Mouse (Mus musculus) stomach, embryonic 14.5 days (tissue): ENCODE measurements around the gene Ncor2. TPM values are rescaled to one million over a fixed set of nuclear protein-coding genes. Genes with fewer than 3 reads are reported as not detected.

Experiments
- ATAC-seq: fragments of 200-750 bp; cut with Nextera tagmentation; 2 replicates; pipeline ENCODE4 v1.8.0; 2017; ENCODE audit warnings: low read depth, moderate TSS enrichment; ENCODE audit not compliant: insufficient number of reproducible peaks, insufficient read depth, low FRiP score
- H3K27ac ChIP-seq: fragments of 300-500 bp; sonication (generic); 2 replicates; pipeline ENCODE4 v1.5.1; 2014; ENCODE audit warnings: mild to moderate bottlenecking, low read length, moderate library complexity, mixed read lengths
- H3K27me3 ChIP-seq: fragments of 300-500 bp; sonication (generic); 2 replicates; pipeline ENCODE4 v1.6.1; 2014; ENCODE audit warnings: low read length, control low read depth, mixed read lengths; ENCODE audit not compliant: control insufficient read depth, insufficient read depth
- H3K36me3 ChIP-seq: fragments of 300-500 bp; sonication (generic); 2 replicates; pipeline ENCODE4 v1.6.1; 2014; ENCODE audit warnings: mild to moderate bottlenecking, control low read depth, low read length, moderate library complexity, mixed read lengths; ENCODE audit not compliant: control insufficient read depth, insufficient read depth
- H3K4me1 ChIP-seq: fragments of 300-500 bp; sonication (generic); 2 replicates; pipeline ENCODE4 v1.6.1; 2014; ENCODE audit warnings: low read length, control low read depth, mixed read lengths; ENCODE audit not compliant: control insufficient read depth, insufficient read depth
- H3K4me2 ChIP-seq: fragments of 300-500 bp; sonication (generic); replicated peaks from 2 replicates; pipeline ENCODE4 v1.6.1; 2014; ENCODE audit warnings: low read depth, low read length, control low read depth
- H3K4me3 ChIP-seq: fragments of 300-500 bp; sonication (generic); 2 replicates; pipeline ENCODE4 v1.5.1; 2014; ENCODE audit warnings: low read depth, low read length, control low read depth
- H3K9ac ChIP-seq: fragments of 300-500 bp; sonication (generic); replicated peaks from 2 replicates; pipeline ENCODE4 v1.6.1; 2014; ENCODE audit warnings: low read depth, mild to moderate bottlenecking, control low read depth, low read length, moderate library complexity, mixed read lengths
- H3K9me3 ChIP-seq: fragments of 300-500 bp; sonication (generic); 2 replicates; pipeline ENCODE4 v1.6.1; 2016; ENCODE audit warnings: low read depth, low read length, control low read depth; ENCODE audit not compliant: control insufficient read depth
- WGBS: fragments of 180-500 bp; shearing (Covaris S2); extraction: QIAGEN DNeasy Blood & Tissue Kit; methylation state at CpG from one replicate; pipeline ENCODE4 v1.1.7; 2014; 5-methylcytosine and 5-hydroxymethylcytosine counted together
- polyA plus RNA-seq: library from polyadenylated mRNA; unstranded; fragments of >200 nt; fragmentation: Nextera tagmentation; extraction: Ambion mirVana; gene quantifications from 2 replicates; pipeline ENCODE4 v1.2.1, GENCODE M21; 2014

Ncor2 gene
- polyA plus RNA-seq, 1 experiment from 2014 or later = 32.7 TPM

GRCm38 (mm10) chr5:125045202-125045601 is 133.8 kb downstream of the Ncor2 start:
- Histone ChIP-seq H3K4me1 (no peaks in the 10 kb centered on the region), H3K27ac (no peak overlapping the region), H3K36me3 (peaks cover 77% of the 10 kb centered on the region), H3K4me3 (no peak overlapping the region), H3K9ac (no peak overlapping the region), H3K4me2 (no peak overlapping the region), H3K9me3 (no peaks in the 10 kb centered on the region), H3K27me3 (no peaks in the 10 kb centered on the region)
- no peak for ATAC-seq
- WGBS = 76% methylated on average over 5 of the region's 5 CpGs

GRCm38 (mm10) chr5:125043448-125043847 is 135.6 kb downstream of the Ncor2 start:
- Histone ChIP-seq H3K36me3 (peaks cover 74% of the 10 kb centered on the region), H3K4me3 (no peak overlapping the region)
- 93% methylated on average over 6 of the region's 6 CpGs for WGBS

GRCm38 (mm10) chr5:125041578-125041977 is 137.4 kb downstream of the Ncor2 start:
- no peaks in the 10 kb centered on the region for H3K4me1 ChIP-seq
- no peak for ATAC-seq
- no peak overlapping the region for H3K27ac ChIP-seq
- peaks cover 74% of the 10 kb centered on the region for H3K36me3 ChIP-seq
- no peaks in the 10 kb centered on the region for H3K9me3 ChIP-seq
- no peaks in the 10 kb centered on the region for H3K27me3 ChIP-seq
- WGBS = 87% methylated on average over 9 of the region's 9 CpGs
- no peak overlapping the region for H3K9ac ChIP-seq
- H3K4me3 ChIP-seq = no peak overlapping the region
- H3K4me2 ChIP-seq = no peak overlapping the region

More at GRCm38 (mm10) chr5:125043448-125043847, 135.6 kb downstream of the Ncor2 start:
- Histone ChIP-seq H3K4me2 (no peak overlapping the region), H3K27ac (no peak overlapping the region), H3K27me3 (no peaks in the 10 kb centered on the region), H3K9me3 (no peaks in the 10 kb centered on the region), H3K4me1 (no peaks in the 10 kb centered on the region), H3K9ac (no peak overlapping the region)
- no peak for ATAC-seq

- Histone ChIP-seq H3K9ac (no peak overlapping the region), H3K27me3 (no peaks in the 10 kb centered on the region), H3K27ac (no peak overlapping the region), H3K4me3 (no peak overlapping the region), H3K9me3 (no peaks in the 10 kb centered on the region), H3K36me3 (peaks cover 79% of the 10 kb centered on the region), H3K4me2 (no peak overlapping the region), H3K4me1 (no peaks in the 10 kb centered on the region)
- peak; percentile 12; the same call in 1 of the 2 replicates for ATAC-seq
- WGBS = 75% methylated on average over 5 of the region's 5 CpGs
Measured at GRCm38 (mm10) chr5:125040128-125040584, 138.9 kb downstream of the Ncor2 start.

GRCm38 (mm10) chr5:125039377-125040027 is 139.5 kb downstream of the Ncor2 start:
- no peak for ATAC-seq
- no peak overlapping the region for H3K9ac ChIP-seq
- H3K9me3 ChIP-seq = no peaks in the 10 kb centered on the region
- H3K27ac ChIP-seq = no peak overlapping the region; the same call in 1 of the 2 replicates
- H3K4me1 ChIP-seq = no peaks in the 10 kb centered on the region
- H3K27me3 ChIP-seq = no peaks in the 10 kb centered on the region
- H3K4me3 ChIP-seq = no peak overlapping the region
- H3K36me3 ChIP-seq = peaks cover 79% of the 10 kb centered on the region
- WGBS = 92% methylated on average over 8 of the region's 8 CpGs
- H3K4me2 ChIP-seq = no peak overlapping the region

- H3K36me3 ChIP-seq = peaks cover 86% of the 10 kb centered on the region
- H3K4me3 ChIP-seq = no peak overlapping the region
- H3K4me2 ChIP-seq = no peak overlapping the region
- no peaks in the 10 kb centered on the region for H3K27me3 ChIP-seq
- no peak overlapping the region for H3K9ac ChIP-seq
- no peaks in the 10 kb centered on the region for H3K4me1 ChIP-seq
- whole genome bisulfite sequencing = 86% methylated on average over 8 of the region's 8 CpGs
- ATAC-seq = no peak
- H3K9me3 ChIP-seq = no peaks in the 10 kb centered on the region
- no peak overlapping the region for H3K27ac ChIP-seq
Measured at GRCm38 (mm10) chr5:125036483-125036882, 142.5 kb downstream of the Ncor2 start.

GRCm38 (mm10) chr5:125028911-125029310 is 150.1 kb downstream of the Ncor2 start:
- no peak overlapping the region for H3K4me2 ChIP-seq
- H3K36me3 ChIP-seq = peaks cover 98% of the 10 kb centered on the region
- H3K27ac ChIP-seq = no peak overlapping the region
- H3K27me3 ChIP-seq = no peaks in the 10 kb centered on the region
- ATAC-seq = no peak
- H3K4me3 ChIP-seq = no peak overlapping the region
- WGBS = 96% methylated on average over 20 of the region's 20 CpGs
- H3K9ac ChIP-seq = no peak overlapping the region
- H3K4me1 ChIP-seq = no peaks in the 10 kb centered on the region
- no peaks in the 10 kb centered on the region for H3K9me3 ChIP-seq

GRCm38 (mm10) chr5:125028371-125028770 is 150.6 kb downstream of the Ncor2 start:
- no peaks in the 10 kb centered on the region for H3K4me1 ChIP-seq
- ATAC-seq = no peak
- H3K9ac ChIP-seq = no peak overlapping the region
- 91% methylated on average over 15 of the region's 15 CpGs for WGBS
- H3K9me3 ChIP-seq = no peaks in the 10 kb centered on the region
- peaks cover 98% of the 10 kb centered on the region for H3K36me3 ChIP-seq
- H3K4me3 ChIP-seq = no peak overlapping the region
- H3K27me3 ChIP-seq = no peaks in the 10 kb centered on the region
- H3K27ac ChIP-seq = no peak overlapping the region
- no peak overlapping the region for H3K4me2 ChIP-seq

- Histone ChIP-seq H3K9ac (no peak overlapping the region), H3K4me1 (no peaks in the 10 kb centered on the region), H3K36me3 (peaks cover 79% of the 10 kb centered on the region), H3K4me2 (no peak overlapping the region), H3K4me3 (no peak overlapping the region), H3K27me3 (no peaks in the 10 kb centered on the region), H3K9me3 (no peaks in the 10 kb centered on the region), H3K27ac (no peak overlapping the region)
- 83% methylated on average over 14 of the region's 14 CpGs for WGBS
- ATAC-seq = no peak
Measured at GRCm38 (mm10) chr5:125024002-125024401, 155.0 kb downstream of the Ncor2 start.
